Mouse (Mus musculus) right cerebral cortex, postnatal 14 days (tissue): ENCODE results near the gene Gpr21.
"Not testable (repeated sequence)": the region's sequence is repeated elsewhere in the genome, so short reads cannot be mapped to it uniquely, and the experiment has no call there.

Experiments used
- DNase-seq: peaks from one replicate; pipeline ENCODE4 v3.0.0; 2022

The Gpr21 gene

DNA sequence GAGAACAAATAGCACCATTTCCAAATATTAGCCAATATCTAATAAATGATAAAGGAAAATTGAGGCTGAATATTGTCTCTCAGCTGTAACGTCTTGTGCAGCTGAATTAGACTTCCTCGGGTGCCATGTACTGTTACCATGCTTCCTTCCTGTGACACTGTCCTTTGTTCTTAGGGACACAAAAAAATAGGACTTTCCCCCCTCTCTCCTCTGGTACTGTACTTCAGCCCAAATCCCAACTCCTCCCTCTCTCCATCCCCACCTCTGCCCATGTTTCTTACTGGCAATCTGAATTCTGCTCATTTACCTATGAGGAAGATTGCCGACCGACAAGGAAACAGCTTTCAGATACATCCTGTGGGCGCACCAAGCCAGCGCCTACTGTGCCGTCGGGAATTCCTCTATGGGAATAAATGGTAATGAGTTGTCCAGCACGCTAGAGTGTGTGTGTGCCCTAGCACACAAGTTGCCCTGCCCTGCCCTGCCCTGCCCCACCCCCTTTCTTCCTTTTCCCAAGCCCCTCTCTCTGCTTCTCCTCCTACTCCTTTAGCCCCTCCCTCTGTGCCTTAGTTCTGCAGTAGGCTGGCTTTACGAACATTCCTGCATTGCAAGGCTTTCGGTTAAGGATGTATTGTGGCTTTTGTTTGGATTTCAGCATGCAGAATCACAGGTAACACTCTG, at the start of gene Gpr21:
Gene Gpr21, plus strand, starts transcription at position 303 of the 681 bp plus-strand sequence.
- no peak for DNase-seq

DNA sequence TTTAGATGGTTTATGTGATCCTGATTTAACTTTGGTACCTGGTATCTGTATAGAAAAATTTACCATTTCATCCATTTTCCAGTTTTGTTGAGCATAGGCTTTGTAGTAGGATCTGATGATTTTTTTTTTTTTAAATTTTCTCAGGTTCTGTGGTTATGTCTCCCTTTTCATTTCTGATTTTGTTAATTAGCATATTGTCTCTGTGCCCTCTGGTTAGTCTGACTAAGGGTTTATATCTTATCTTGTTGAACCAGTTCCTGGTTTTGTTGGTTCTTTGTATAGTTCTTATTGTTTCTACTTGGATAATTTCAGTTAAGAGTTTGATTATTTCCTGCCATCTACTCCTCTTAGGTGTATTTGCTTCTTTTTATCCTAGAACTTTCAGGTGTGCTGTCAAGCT, 36.6 kb upstream of the Gpr21 start:
- DNase-seq, result no peak

DNA sequence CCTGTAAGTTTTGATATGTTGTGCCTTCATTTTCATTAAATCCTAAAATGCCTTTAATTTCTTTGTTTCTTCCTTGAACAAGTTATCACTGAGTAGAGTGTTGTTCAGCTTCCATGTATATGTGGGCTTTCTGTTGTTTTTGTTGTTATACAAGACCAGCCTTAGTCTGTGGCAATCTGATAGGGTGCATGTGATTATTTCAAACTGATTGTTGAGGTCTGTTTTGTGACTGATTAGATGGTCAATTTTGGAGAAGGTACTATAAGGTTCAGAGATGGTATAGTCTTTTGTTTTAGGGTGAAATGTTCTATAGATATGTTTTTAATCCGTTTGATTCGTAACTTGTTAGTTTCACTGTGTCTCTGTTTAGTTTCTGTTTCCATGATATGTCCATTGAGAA, 36.1 kb upstream of the Gpr21 start:
- DNase-seq, result no peak

DNA sequence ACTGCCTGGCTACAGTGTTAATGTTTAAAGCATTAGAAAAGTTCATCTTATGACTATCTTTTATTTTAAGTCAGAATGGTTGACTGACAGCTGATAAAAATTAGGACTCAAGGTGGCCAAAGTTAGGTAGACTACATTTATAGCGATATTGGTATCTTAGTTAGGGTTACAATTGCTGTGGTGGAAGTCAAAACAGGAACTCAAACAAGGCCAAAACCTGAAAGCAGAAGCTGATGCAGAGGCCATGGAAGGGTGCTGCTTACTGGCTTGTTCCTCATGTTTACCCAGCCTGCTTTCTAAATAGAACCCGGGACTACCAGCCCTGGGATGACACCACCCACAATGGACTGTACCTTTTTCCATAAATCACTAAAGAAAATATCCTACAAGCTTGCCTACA, 32.0 kb upstream of the Gpr21 start:
- no peak for DNase-seq

DNA sequence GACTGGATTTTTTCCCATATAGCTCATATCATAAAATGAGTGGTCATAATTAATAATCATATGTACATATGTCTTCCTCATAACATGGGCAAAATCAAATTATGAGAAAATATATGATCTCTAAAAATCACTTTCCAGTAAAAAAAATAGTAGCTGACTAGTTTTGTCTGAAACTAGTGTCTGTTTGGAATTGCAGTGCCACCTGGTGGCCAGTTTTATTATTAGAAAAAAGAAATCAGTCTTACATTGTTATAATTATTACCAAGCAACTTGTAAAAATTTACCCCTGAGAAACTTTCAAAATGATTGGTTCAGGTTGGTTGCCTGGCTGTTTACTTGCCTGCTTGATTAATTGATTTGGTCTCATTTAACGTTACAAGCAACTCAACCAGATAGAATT, 30.8 kb upstream of the Gpr21 start:
- peak; percentile 10 for DNase-seq

DNA sequence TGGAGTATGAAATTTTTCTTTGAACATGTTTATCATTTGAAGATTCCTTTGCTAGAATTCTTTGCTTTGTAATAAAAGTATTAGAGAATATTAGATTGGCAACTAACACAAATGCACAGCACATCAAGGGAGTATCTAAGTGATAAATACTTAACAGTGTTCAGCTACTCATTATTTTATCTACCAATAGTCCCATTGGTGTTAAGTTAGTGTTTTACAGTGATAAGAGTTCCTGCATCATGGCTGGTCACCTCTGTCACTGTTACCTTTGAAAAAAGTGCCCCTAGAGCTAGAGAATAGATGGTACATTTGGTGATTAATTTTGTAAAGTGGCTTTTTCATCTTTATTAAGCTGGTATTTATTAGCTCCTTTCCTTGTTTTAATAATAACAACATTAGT, 29.7 kb upstream of the Gpr21 start:
- DNase-seq, result no peak

DNA sequence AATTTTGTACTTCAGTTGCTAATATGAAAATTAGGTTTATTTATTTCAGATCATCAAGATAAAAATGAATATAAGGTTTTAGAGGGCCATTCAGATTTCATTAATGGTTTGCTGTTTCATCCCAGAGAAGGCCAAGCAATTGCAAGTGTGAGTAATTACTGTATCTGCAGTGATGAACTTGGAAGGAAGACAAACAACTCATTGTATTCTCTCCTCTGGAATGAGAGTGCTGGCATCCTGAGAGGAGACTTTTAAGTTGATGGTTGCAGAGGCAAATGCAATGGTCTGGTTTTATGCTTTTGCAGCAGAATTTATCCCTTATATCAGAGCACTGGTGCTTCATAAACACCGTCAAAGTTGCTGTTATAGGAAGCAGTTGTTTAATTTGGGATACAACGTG, 27.2 kb upstream of the Gpr21 start:
- no peak for DNase-seq

DNA sequence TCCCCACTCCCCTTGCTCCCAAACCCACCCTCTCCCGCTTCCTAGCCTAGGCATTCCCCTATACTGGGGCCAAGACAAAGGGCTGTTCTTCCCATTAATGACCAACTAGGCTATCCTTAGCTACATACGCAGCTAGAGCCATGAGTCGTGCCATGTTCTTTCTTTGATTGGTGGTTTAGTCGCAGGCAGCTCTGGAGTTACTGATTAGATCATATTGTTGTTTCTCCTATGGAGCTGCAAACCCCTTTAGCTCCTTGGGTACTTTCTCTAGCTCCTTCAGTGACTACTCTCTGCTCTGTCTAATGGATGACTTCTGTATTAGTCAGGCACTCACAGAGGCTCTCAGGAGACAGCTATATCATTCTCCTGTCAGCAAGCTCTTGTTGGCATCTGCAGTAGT, 18.8 kb upstream of the Gpr21 start:
- DNase-seq, result no peak

DNA sequence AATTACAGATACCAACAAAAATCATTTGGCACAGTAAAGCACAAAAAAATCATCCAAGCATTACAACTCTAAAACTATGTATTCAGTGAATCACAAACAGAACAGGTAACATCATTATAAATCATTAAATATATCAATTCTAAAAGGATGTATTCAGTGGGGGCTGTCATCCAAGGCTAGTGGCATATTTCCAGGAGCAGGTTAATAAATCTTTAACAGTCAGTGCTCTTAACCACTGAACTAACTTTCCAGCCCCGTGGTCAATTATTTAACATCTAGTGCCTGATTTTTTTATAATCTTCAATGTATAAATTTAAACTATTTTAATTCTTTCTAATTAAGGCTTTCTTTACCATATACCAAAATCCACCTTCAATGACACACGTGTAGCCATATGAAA, 10.3 kb upstream of the Gpr21 start:
- not testable (repeated sequence) for DNase-seq

DNA sequence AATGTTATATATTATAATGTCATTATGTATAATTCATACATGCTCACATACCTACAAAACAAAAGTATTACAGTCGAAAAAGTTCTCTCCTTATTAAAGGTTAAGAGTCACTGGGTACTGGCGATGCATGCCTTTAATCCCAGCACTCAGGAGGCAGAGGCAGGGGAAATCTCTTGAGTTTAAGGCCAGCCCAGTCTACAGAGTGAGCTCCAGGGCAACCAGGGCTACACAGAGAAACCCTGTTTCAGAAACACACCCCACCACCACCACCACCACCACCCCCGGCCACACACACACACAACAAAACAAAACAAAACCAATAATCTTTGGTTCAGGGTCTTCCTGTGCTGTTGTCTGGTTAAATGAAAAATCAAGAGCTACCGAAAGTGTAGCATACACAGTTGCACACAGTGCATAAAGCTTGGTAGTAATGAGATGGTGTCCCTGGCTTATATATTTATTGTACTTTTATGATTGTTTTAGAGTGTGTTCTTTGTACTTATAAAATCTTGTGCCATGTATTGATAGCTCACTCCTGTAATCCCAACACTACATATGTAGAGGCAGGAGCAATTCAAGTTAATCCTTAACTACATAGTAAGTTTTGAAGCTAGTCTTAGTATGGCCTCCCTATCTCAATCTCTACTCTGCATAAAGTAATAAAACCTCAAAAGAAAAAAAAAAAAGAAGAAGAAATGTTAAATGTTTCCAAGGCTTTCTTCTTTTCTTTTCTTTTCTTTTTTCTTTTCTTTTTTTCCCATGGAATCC, 4.8 kb upstream of the Gpr21 start:
- no peak for DNase-seq

DNA sequence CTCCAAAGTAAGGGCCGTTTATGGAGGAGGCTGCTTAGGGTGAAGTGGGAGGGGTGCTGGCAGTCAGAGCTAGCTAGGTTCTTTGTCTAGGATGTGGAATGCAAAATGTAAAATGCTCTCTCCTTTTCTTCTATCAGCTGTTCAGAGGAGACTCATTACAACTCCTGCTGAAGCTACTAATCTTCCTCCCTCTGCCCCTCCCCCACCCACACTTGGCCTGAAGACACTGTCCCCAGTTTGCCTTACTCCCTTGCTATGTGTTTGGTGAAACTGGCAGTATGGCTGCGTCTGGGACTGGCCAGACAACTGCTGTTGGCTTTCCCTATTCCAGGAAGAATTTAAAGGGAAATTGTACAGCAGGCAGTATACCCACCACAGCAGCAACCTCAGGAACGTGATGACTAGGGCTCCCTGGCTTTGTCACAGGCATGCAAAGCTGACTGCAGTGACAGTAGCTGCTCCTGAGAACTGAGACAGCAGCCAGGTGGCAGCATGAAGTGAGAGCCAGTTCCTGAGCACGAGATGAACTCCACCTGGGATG, 860 bp downstream of the Gpr21 start:
- peak; percentile 17 for DNase-seq

DNA sequence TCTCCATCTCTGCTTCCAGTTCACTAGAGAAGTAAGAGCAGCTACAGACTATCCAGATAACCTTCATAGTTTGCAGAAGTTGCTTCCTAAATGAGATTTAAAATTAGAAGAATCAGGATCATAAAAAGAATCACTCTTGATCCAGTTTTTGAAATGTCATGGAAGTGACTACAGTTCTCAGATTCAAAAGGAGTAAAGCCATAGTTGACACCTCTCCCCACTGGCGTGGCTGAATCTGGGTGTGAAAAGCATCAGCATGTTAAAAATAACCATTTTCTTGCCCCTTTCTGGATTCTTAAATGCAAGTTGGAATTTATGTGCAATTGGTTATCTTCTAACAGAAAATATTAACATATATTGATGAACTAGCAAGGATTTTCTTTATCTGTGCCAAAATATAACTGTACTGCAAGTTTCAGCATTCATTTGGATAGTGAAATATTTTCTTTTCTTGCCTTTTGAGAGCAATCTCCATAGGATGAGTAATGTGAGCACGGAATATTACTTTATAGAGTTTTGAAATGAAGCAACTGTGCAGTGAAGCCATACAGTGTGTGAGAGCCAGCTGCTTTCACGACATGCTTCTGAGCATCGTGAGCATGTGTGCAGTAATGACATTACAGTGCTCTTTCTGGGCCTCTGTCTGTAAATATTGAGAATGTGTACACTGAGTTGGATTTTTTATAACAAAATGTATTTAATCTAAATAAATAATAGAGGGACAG, 2.6 kb downstream of the Gpr21 start:
- no peak for DNase-seq

DNA sequence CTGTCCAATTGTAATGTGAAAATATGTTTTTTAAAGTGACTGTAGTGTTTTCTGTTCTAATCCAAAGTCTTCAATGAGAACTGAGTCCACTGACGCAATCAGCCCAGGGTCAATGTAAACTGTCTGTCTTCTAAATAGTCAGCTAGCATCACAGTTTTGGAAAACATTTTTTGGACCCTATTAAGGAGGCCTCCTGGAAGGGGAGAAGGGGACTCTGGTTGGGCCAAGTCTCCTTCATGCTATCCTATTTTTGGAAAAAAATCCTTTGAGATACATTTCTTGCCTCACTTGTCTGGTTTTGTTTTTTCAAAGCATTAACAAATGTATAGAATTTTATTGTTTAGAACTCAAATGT, 3.1 kb downstream of the Gpr21 start:
- no peak for DNase-seq

DNA sequence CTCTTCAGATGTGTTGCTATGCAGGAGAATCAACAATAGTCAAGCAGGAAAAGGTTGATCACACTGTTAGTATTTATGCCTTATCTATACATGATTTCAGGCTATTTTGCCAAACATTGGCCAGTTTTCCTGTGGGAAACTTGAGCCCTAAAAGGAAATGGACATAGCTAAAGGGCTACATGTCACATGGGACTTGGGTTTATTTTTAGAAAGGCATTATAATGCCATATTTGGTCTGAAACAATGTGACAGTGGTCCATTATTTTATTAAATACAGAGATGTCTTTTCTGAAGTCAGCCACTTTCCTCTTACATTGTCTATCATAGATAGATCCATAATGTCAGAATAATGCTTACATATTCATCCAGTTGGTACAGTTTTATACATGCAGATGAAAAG, 11.5 kb downstream of the Gpr21 start:
- DNase-seq, result no peak

DNA sequence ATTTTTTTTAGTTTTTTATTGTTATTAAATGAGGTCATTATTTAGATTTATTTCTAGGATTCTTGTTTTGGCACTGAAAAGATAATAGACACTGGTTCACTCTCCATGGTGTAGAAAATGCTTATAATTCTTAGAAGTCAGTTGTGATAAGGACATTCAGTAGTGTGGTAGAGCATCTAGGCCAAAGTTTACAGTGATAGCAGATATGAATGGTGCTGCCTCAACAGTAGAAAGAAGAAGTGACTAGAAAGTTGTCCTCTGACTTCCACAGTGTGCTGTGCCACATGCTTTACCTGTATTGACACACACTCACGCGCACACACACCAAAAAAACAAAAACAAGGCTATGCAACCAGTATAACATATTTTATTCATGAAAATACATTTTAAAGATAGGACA, 13.3 kb downstream of the Gpr21 start:
- no peak for DNase-seq

DNA sequence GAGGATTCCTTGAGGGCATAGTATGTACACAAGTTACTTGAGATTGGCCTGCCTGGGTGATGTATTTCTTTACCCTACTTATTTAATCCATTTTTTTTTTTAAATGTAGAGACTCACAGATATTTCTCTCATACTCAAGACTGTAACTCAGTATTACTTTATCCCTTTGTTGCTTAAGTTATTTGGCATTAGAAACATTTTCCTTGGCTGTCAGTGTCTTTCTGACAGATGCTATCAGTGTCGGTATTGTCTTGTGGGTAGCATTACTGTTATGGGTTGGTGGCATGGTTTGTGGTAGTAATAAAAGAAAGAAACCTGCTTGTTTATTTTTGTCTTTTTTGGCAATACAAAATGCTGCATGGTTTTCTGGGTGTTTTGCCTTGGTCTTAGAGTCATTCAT, 14.6 kb downstream of the Gpr21 start:
- DNase-seq, result no peak

DNA sequence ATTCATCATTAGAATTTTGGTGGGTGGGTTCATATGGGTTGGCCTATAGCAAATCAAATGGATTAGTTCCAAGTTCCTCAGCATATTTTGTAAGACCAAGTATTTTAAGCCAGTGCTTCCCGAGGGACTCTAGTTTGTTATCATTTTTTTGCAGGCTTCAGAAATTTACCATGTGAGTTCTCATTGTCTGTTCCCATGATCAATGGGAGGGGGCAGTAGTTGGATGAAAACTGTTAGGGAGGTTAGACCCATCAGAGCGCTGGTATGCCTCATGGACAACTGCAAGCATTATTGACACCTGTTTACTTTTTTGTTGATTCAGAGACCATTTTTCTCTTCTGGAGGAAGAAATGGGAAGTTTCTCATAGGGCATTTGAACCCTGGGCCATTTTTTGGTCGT, 15.5 kb downstream of the Gpr21 start:
- DNase-seq, result no peak

DNA sequence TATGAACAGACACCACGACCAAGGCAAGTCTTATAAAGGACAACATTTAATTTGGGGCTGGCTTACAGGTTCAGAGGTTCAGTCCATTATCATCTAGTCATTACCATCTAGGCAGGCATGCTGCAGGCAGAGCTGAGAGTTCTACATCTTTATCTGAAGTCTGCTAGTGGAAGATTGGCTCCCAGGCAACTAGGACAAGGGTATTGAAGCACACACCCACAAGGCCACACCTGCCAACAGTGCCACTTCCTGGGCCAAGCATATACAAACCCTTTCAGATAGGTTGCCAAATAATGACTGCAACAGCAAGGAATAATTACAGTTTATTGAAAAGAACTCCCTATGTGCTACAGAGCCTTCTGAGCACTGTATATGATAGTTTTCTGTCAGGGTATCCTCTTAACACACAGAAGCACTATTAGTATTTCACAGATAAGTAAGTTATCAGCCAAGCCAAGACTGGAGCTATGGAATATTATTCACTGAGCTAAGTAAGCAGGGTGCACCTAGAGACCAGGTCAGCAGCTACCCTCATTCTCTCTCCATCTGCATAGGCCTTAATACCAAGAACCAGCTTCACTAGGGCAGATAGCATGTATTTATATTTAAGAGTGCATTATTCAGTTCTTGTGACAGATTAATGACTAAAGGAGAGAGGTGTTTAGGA, 33.3 kb downstream of the Gpr21 start:
- DNase-seq, result no peak

DNA sequence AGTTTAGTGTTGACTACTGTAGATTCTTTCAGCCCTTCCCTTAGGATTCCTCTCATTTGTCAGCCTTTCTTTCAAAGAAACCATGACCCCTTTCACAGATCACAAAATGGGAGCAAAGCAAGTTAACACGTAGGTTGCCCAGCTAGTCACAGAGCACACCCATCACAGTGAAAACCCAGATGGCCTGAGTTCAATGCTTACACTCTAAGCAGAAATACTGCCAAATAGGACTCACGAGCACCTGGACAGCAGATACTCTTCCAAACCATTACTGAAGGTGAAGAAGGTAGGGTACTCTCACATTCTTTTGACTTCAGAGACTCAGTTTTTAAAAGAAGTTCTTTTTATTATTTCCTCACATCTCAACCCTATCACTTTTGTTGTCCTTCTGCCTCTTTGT, 40.2 kb downstream of the Gpr21 start:
- no peak for DNase-seq

DNA sequence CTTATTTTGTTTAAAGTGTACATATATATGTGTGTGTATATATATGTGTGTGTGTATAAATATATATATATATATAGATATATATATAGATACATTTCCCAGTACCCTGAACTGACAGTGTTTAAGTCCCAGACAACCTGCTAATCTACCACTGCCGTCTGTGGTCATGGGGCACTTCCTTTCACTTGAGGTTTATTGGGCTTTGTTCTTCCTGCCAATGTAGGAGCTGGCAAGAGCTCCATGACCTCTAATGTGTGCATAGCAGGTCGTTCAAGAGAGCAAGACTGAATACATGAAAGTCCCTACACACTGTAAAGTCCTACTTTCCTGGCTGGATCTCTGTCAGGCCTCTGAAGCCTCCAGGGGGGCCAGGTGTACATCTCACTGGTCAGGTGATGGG, 49.4 kb downstream of the Gpr21 start:
- no peak for DNase-seq

DNA sequence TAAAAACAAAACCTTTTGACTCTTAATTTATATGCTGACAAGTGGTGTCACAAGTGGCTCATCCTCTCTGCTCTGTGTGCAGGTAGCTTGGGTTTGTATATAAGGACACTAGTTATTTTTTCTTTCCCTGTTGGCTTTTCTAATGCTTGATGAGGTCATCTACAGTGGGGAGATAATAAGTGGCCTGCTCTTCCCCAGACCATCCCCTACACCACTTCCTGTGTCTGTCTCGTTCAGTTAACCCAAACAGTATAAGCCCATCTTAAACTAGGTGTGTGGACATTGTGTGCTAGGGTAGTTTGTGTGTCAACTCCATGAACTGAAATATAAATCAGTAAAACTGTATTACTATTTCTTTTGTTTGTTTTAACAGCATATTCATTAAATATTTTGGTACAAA, 49.9 kb downstream of the Gpr21 start:
- DNase-seq, result no peak

DNA sequence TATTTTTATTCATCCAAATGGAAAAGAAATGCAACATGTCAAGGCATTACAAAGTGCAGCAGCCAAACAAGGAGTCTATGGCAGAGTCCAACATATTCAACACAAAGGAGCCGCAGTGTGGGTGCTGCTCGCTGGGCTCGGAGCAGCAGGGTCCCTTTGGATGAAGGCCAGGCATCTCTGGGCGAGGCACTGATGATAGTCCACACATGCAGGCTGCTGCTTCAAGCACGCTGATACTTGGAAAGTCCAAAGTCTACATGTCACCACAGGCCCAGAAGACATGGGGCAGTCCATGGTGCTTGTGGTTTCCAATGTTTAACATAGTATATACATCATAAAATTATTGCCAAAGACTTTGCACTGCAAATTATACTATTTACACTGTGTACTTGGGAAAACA, 53.8 kb downstream of the Gpr21 start:
- DNase-seq, result no peak
